Comparison of ENCODE assay signal across 8 mouse cellular contexts in the genomic region with DNA sequence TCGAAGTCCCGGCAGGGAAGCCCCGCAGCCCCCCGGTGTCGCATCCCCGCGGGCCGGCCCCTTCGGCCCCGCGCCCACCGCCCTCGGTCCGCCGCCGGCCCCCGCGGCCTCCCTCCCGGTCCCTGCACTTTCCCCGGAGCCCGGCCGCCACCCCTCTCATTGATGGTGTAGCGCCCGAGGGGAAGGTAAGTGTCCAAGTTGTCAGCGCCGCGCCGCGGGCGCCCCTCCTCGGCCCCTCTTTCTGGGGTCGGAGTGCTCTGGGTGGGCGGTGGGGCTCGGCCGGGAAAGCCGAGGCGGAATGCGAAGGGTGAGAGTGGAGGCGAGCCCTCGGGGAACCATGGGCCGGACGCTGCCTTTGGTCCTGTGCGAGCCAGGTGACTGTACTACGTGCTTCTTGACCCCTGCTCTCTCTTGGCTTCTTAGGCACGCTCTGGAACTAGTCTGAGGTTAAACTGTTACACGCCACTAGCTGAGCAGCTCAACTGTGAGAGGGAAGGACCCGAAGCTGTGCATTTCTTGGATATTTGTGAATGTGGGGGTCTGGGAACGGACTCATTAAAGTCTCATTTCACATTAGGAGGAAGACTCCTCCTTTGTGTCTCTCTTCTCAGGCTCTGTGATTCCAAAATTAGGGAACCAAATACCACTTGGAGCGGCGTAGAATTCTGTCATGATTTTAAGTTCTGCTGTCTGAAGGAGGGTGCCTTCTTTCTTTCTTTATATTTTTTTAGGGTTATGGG. TPM values are rescaled to one million over a fixed set of nuclear protein-coding genes. Genes with fewer than 3 reads are reported as not detected.
DNase-seq lines count a peak whose midpoint lies in the region; ATAC-seq and TF ChIP-seq lines count a peak whose summit lies in the region.

No protein-coding gene starts in this region.

- no peak for TF ChIP-seq CTCF in heart, adult 2 months (IDR thresholded peaks at IDR 0.05)
- no peak for TF ChIP-seq CTCF in kidney, adult 2 months (conservative IDR thresholded peaks at IDR 0.05; ENCODE audit: insufficient read depth, insufficient read length, low read depth, low read length)
- TF ChIP-seq CTCF in lung, embryonic 14.5 days (IDR thresholded peaks at IDR 0.05; ENCODE audit: low read depth), result no peak

- 1% methylated on average over 50 of the region's 50 CpGs for WGBS in heart, adult 2 months
- WGBS in kidney, adult 2 months, result 1% methylated on average over 50 of the region's 50 CpGs
- under 1% methylated on average over 48 of the region's 50 CpGs for WGBS in lung, embryonic 14.5 days
- WGBS in neural tube, embryonic 15.5 days, result under 1% methylated on average over 50 of the region's 50 CpGs

- peak; percentile 18; the same call in 1 of the 2 replicates for ATAC-seq in lung, embryonic 14.5 days (ENCODE audit: insufficient read depth)
- ATAC-seq in neural tube, embryonic 15.5 days (ENCODE audit: low FRiP score), result peak; percentile 12; the same call in 1 of the 2 replicates

- no peaks in the 10 kb centered on the region for H3K9me3 ChIP-seq in lung, embryonic 14.5 days (ENCODE audit: low read depth, low read length)
- no peaks in the 10 kb centered on the region for H3K9me3 ChIP-seq in neural tube, embryonic 15.5 days (replicated peaks)

- intact Hi-C loops in heart, adult 2 months (cut with DNase I), result no loop called here

- peaks cover 3% of the 10 kb centered on the region for H3K4me1 ChIP-seq in heart, adult 2 months (ENCODE audit: control insufficient read depth, insufficient read depth, low read length)
- peaks cover 16% of the 10 kb centered on the region for H3K4me1 ChIP-seq in kidney, adult 2 months (ENCODE audit: control insufficient read depth, insufficient read depth, low read length)
- 0 out of 2 replicates have a peak, but pooled peaks cover 6% of the 10 kb centered on the region for H3K4me1 ChIP-seq in lung, embryonic 14.5 days (ENCODE audit: insufficient read depth)
- peaks cover 28% of the 10 kb centered on the region for H3K4me1 ChIP-seq in neural tube, embryonic 15.5 days

- peak overlapping the region; percentile 79 for H3K4me2 ChIP-seq in lung, embryonic 14.5 days
- H3K4me2 ChIP-seq in neural tube, embryonic 15.5 days, result peak overlapping the region; percentile 61

- peak overlapping the region; percentile 96 for H3K9ac ChIP-seq in heart, adult 2 months (ENCODE audit: low read depth, low read length)
- peak overlapping the region; percentile 98 for H3K9ac ChIP-seq in lung, embryonic 14.5 days
- H3K9ac ChIP-seq in neural tube, embryonic 15.5 days (replicated peaks), result peak overlapping the region; percentile 98

- TF ChIP-seq POLR2A in heart, adult 2 months (IDR thresholded peaks at IDR 0.05; ENCODE audit: insufficient read depth, low read depth, low read length), result no peak
- TF ChIP-seq POLR2A in kidney, adult 2 months (IDR thresholded peaks at IDR 0.05; ENCODE audit: low read depth, low read length), result no peak

- H3K27me3 ChIP-seq in heart, adult 2 months (ENCODE audit: control insufficient read depth, insufficient read depth, low read length), result no peaks in the 10 kb centered on the region
- no peaks in the 10 kb centered on the region for H3K27me3 ChIP-seq in kidney, adult 2 months (replicated peaks; ENCODE audit: control insufficient read depth, insufficient read depth, low read length)
- no peaks in the 10 kb centered on the region for H3K27me3 ChIP-seq in lung, embryonic 14.5 days (ENCODE audit: insufficient read depth, low read length)
- no peaks in the 10 kb centered on the region for H3K27me3 ChIP-seq in neural tube, embryonic 15.5 days (replicated peaks)

- H3K36me3 ChIP-seq in heart, adult 2 months (ENCODE audit: control insufficient read depth, insufficient read depth, low read length), result peaks cover 2% of the 10 kb centered on the region; the same call in 1 of the 2 replicates
- no peaks in the 10 kb centered on the region for H3K36me3 ChIP-seq in kidney, adult 2 months (ENCODE audit: control insufficient read depth, insufficient read depth, low read length)
- no peaks in the 10 kb centered on the region for H3K36me3 ChIP-seq in lung, embryonic 14.5 days (ENCODE audit: insufficient read depth)
- H3K36me3 ChIP-seq in neural tube, embryonic 15.5 days, result no peaks in the 10 kb centered on the region

- no peak for TF ChIP-seq EP300 in heart, adult 2 months (IDR thresholded peaks at IDR 0.05; ENCODE audit: insufficient read depth, low read depth, low read length)

- peaks cover 1% of the 10 kb centered on the region; the same call in 1 of the 2 replicates for H3K79me2 ChIP-seq in heart, adult 2 months (replicated peaks; ENCODE audit: control insufficient read depth, insufficient read depth, low read length)

- peak; percentile 58 for DNase-seq in 416B (ENCODE audit: low read depth)
- peak; percentile 58 for DNase-seq in Muller cell, postnatal 12 days (ENCODE audit: inconsistent ontology term)
- DNase-seq in embryo, embryonic 10.5 days (ENCODE audit: low spot score), result peak; percentile 67
- peak; percentile 59 to 73 for DNase-seq in heart, adult 2 months
- peak; percentile 91 for DNase-seq in kidney, adult 2 months
- DNase-seq in lung, embryonic 14.5 days, result peak; percentile 49
- DNase-seq in urinary bladder, postnatal 25 days (ENCODE audit: low spot score), result peak; percentile 39

- H3K27ac ChIP-seq in heart, adult 2 months, result peak overlapping the region; percentile 91
- peak overlapping the region; percentile 93 for H3K27ac ChIP-seq in kidney, adult 2 months (ENCODE audit: insufficient read depth, low read depth, low read length)
- H3K27ac ChIP-seq in lung, embryonic 14.5 days (ENCODE audit: low read depth), result peak overlapping the region; percentile 94
- peak overlapping the region; percentile 98 for H3K27ac ChIP-seq in neural tube, embryonic 15.5 days (replicated peaks)

- peak overlapping the region; percentile 94 for H3K4me3 ChIP-seq in heart, adult 2 months
- peak overlapping the region; percentile 90 for H3K4me3 ChIP-seq in kidney, adult 2 months (ENCODE audit: insufficient read depth, low read depth, low read length)
- peak overlapping the region; percentile 99 for H3K4me3 ChIP-seq in lung, embryonic 14.5 days (ENCODE audit: low read depth, low read length)
- H3K4me3 ChIP-seq in neural tube, embryonic 15.5 days (replicated peaks), result peak overlapping the region; percentile 98

RNA-seq across cellular contexts. Expression of a gene that starts 0.6 kb away (rescaled TPM):
- total RNA-seq in heart, adult 2 months (2021), result 10 to 100 TPM; 39.0 to 46.4 TPM
- 16.2 and 19.3 TPM in 2 replicates for polyA plus RNA-seq in heart, adult 2 months (2012; rRNA removed)
- polyA plus RNA-seq in kidney, adult 2 months (2012; rRNA removed), result 45.6 and 58.8 TPM in 2 replicates
- polyA plus RNA-seq in lung, embryonic 14.5 days (2014; fragmentation: Nextera tagmentation; extraction: Ambion mirVana), result 41.1 and 41.5 TPM in 2 replicates
- 31.8 and 34.6 TPM in 2 replicates for polyA plus RNA-seq in neural tube, embryonic 15.5 days (2015; fragmentation: Nextera tagmentation; extraction: Ambion mirVana)

RNA-seq across cellular contexts. Expression of a gene that starts 45.5 kb away (rescaled TPM):
- 100 to 1,000 TPM; 111 to 113 TPM for total RNA-seq in heart, adult 2 months (2021)
- polyA plus RNA-seq in heart, adult 2 months (2012; rRNA removed), result 179 and 246 TPM in 2 replicates
- polyA plus RNA-seq in kidney, adult 2 months (2012; rRNA removed), result 630 and 636 TPM in 2 replicates
- polyA plus RNA-seq in lung, embryonic 14.5 days (2014; fragmentation: Nextera tagmentation; extraction: Ambion mirVana), result 1,829 and 1,952 TPM in 2 replicates
- polyA plus RNA-seq in neural tube, embryonic 15.5 days (2015; fragmentation: Nextera tagmentation; extraction: Ambion mirVana), result 1,173 and 1,202 TPM in 2 replicates

Comparison
In these comparisons a context has a peak if more than half of its experiments do, and no peak if none do; other contexts are left out.
1. Peak in every context shown above with its lines: DNase-seq, ATAC-seq, H3K4me3 ChIP-seq and H3K27ac ChIP-seq.
2. DNase-seq: peak in every context shown above with its lines; median percentile 91 in kidney, adult 2 months; 67 in embryo, embryonic 10.5 days; 66 in heart, adult 2 months; 58 in 416B; 58 in Muller cell, postnatal 12 days; 49 in lung, embryonic 14.5 days; 39 in urinary bladder, postnatal 25 days.